13 mouse cellular contexts compared by ENCODE assay signal in genomic region chr9:43755464-43755863, GRCm38 (mm10). TPM values are rescaled to one million over a fixed set of nuclear protein-coding genes. Genes with fewer than 3 reads are reported as not detected.
DNase-seq lines count a peak whose midpoint lies in the region; ATAC-seq and TF ChIP-seq lines count a peak whose summit lies in the region.
"Had no signal": no experiment of that assay in that cellular context is flagged by ENCODE, and none has a peak within 500 bp of the region (broad histone marks: within the 10 kb centered on the region; RNA-seq: fewer than 3 reads in every experiment).

No protein-coding gene starts in this region.

- WGBS in forebrain, embryonic 13.5 days, result 92% methylated on average over 4 of the region's 4 CpGs
- 76% methylated on average over 4 of the region's 4 CpGs for WGBS in forebrain, embryonic 11.5 days
- 86% methylated on average over 4 of the region's 4 CpGs for WGBS in neural tube, embryonic 11.5 days
- 28% methylated on average over 4 of the region's 4 CpGs for WGBS in liver, postnatal 0 days (ENCODE audit: insufficient replicate concordance)

- H3K27me3 ChIP-seq in forebrain, embryonic 13.5 days, result no peaks in the 10 kb centered on the region
- H3K27me3 ChIP-seq in forebrain, embryonic 11.5 days (ENCODE audit: control insufficient read depth, insufficient read depth, low read length), result no peaks in the 10 kb centered on the region
- H3K27me3 ChIP-seq in neural tube, embryonic 11.5 days (ENCODE audit: control insufficient read depth, insufficient read depth, low read length), result no peaks in the 10 kb centered on the region
- no peaks in the 10 kb centered on the region for H3K27me3 ChIP-seq in liver, postnatal 0 days (ENCODE audit: insufficient read depth, low read length)
- H3K27me3 ChIP-seq: limb, embryonic 12.5 days had no signal

- H3K27ac ChIP-seq in forebrain, embryonic 13.5 days, result 0 out of 2 replicates have a peak overlapping the region, but pooled peaks have one; percentile 6
- H3K27ac ChIP-seq in forebrain, embryonic 11.5 days (ENCODE audit: low read depth, low read length), result no peak overlapping the region
- H3K27ac ChIP-seq in neural tube, embryonic 11.5 days (ENCODE audit: low read depth, low read length), result peak overlapping the region; percentile 79
- peak overlapping the region; percentile 94 for H3K27ac ChIP-seq in liver, postnatal 0 days (ENCODE audit: low read depth)
- H3K27ac ChIP-seq in gastrocnemius, adult 2 months, result no peak overlapping the region
- H3K27ac ChIP-seq: limb, embryonic 12.5 days had no signal

- H3K9ac ChIP-seq in forebrain, embryonic 13.5 days, result no peak overlapping the region
- no peak overlapping the region for H3K9ac ChIP-seq in forebrain, embryonic 11.5 days (ENCODE audit: low read length)
- H3K9ac ChIP-seq in neural tube, embryonic 11.5 days (ENCODE audit: low read length), result no peak overlapping the region
- no peak overlapping the region for H3K9ac ChIP-seq in liver, postnatal 0 days (replicated peaks)
- H3K9ac ChIP-seq: limb, embryonic 12.5 days had no signal

- H3K9me3 ChIP-seq in forebrain, embryonic 13.5 days (replicated peaks), result no peaks in the 10 kb centered on the region
- no peaks in the 10 kb centered on the region for H3K9me3 ChIP-seq in forebrain, embryonic 11.5 days (ENCODE audit: control insufficient read depth, low read length)
- no peaks in the 10 kb centered on the region for H3K9me3 ChIP-seq in neural tube, embryonic 11.5 days (ENCODE audit: control insufficient read depth, low read length)
- H3K9me3 ChIP-seq in liver, postnatal 0 days (ENCODE audit: low read length), result no peaks in the 10 kb centered on the region
- H3K9me3 ChIP-seq: limb, embryonic 12.5 days had no signal

- no peak for TF ChIP-seq EP300 in liver, postnatal 0 days (IDR thresholded peaks at IDR 0.05; ENCODE audit: low read depth)

- H3K4me1 ChIP-seq in forebrain, embryonic 13.5 days, result peaks cover 82% of the 10 kb centered on the region
- peaks cover 13% of the 10 kb centered on the region; the same call in 1 of the 2 replicates for H3K4me1 ChIP-seq in forebrain, embryonic 11.5 days (replicated peaks; ENCODE audit: control insufficient read depth, insufficient read depth, low read length)
- peaks cover 41% of the 10 kb centered on the region for H3K4me1 ChIP-seq in neural tube, embryonic 11.5 days (ENCODE audit: control insufficient read depth, insufficient read depth, low read length)
- peaks cover 25% of the 10 kb centered on the region for H3K4me1 ChIP-seq in liver, postnatal 0 days (ENCODE audit: insufficient read depth)

- no peaks in the 10 kb centered on the region for H3K36me3 ChIP-seq in forebrain, embryonic 13.5 days (ENCODE audit: poor library complexity, severe bottlenecking)
- no peaks in the 10 kb centered on the region for H3K36me3 ChIP-seq in forebrain, embryonic 11.5 days (ENCODE audit: control insufficient read depth, insufficient read depth, low read length)
- H3K36me3 ChIP-seq in neural tube, embryonic 11.5 days (ENCODE audit: control insufficient read depth, insufficient read depth, low read length), result no peaks in the 10 kb centered on the region
- no peaks in the 10 kb centered on the region for H3K36me3 ChIP-seq in liver, postnatal 0 days (replicated peaks; ENCODE audit: insufficient read depth, low read length)
- H3K36me3 ChIP-seq: limb, embryonic 12.5 days had no signal

- ATAC-seq in forebrain, embryonic 13.5 days, result no peak
- no peak for ATAC-seq in forebrain, embryonic 11.5 days (replicated peaks; ENCODE audit: low FRiP score)
- ATAC-seq in neural tube, embryonic 11.5 days (ENCODE audit: insufficient read depth, low FRiP score, low TSS enrichment), result no peak
- peak; percentile 22; the same call in 1 of the 2 replicates for ATAC-seq in liver, postnatal 0 days
- ATAC-seq: activated CD4-positive, CD25-positive, alpha-beta regulatory T cell, adult 4 months had no signal

- H3K4me2 ChIP-seq in forebrain, embryonic 13.5 days, result no peak overlapping the region
- no peak overlapping the region for H3K4me2 ChIP-seq in forebrain, embryonic 11.5 days (ENCODE audit: low read depth, low read length, severe bottlenecking)
- H3K4me2 ChIP-seq in neural tube, embryonic 11.5 days (ENCODE audit: low read depth), result no peak overlapping the region
- H3K4me2 ChIP-seq in liver, postnatal 0 days (ENCODE audit: low read depth, low read length), result peak overlapping the region; percentile 26; the same call in 1 of the 2 replicates
- H3K4me2 ChIP-seq: limb, embryonic 12.5 days had no signal

- no peak for DNase-seq in forebrain, embryonic 11.5 days (ENCODE audit: low spot score)
- no peak for DNase-seq in neural tube, embryonic 11.5 days (ENCODE audit: low spot score)
- DNase-seq in neural tube, embryonic 10.5 days (ENCODE audit: extremely low spot score, low spot score), result no peak
- no peak for DNase-seq in liver, postnatal 0 days
- no peak for DNase-seq in gastrocnemius, adult 2 months
- no peak for DNase-seq in spleen, postnatal 4 days (ENCODE audit: low spot score in 2 of 2)
- DNase-seq in B cell, adult 2 months, result no peak
- DNase-seq: cerebellum, adult 2 months; layer of hippocampus, postnatal 36 days; lung, postnatal 14 days had no signal

- no peak overlapping the region for H3K4me3 ChIP-seq in forebrain, embryonic 13.5 days
- no peak overlapping the region for H3K4me3 ChIP-seq in forebrain, embryonic 11.5 days (ENCODE audit: low read depth, low read length)
- no peak overlapping the region for H3K4me3 ChIP-seq in neural tube, embryonic 11.5 days (ENCODE audit: low read depth, low read length)
- H3K4me3 ChIP-seq in liver, postnatal 0 days (ENCODE audit: low read depth, low read length), result no peak overlapping the region
- no peak overlapping the region for H3K4me3 ChIP-seq in gastrocnemius, adult 2 months
- H3K4me3 ChIP-seq: limb, embryonic 12.5 days had no signal

- no peak for TF ChIP-seq CTCF in liver, postnatal 0 days (IDR thresholded peaks at IDR 0.05; ENCODE audit: low read depth)
- no peak for TF ChIP-seq CTCF in gastrocnemius, adult 2 months (IDR thresholded peaks at IDR 0.05)

- intact Hi-C loops in gastrocnemius, adult 2 months (cut with DNase I), result no loop called here

RNA-seq across cellular contexts. Expression of gene Nectin1, which starts 11.7 kb away (rescaled TPM):
- 8.8 and 10.0 TPM in 2 replicates for polyA plus RNA-seq in forebrain, embryonic 13.5 days (2015; fragmentation: Nextera tagmentation; extraction: Ambion mirVana)
- polyA plus RNA-seq in forebrain, embryonic 11.5 days (2014; fragmentation: Nextera tagmentation; extraction: Ambion mirVana), result 12.3 and 12.4 TPM in 2 replicates
- 10.3 and 10.9 TPM in 2 replicates for polyA plus RNA-seq in neural tube, embryonic 11.5 days (2014; fragmentation: Nextera tagmentation; extraction: Ambion mirVana)
- 4.0 and 4.1 TPM in 2 replicates for polyA plus RNA-seq in liver, postnatal 0 days (2015; fragmentation: Nextera tagmentation; extraction: Ambion mirVana)
- total RNA-seq in gastrocnemius, adult 2 months (2021), result 1 to 10 TPM; 1.2 to 2.9 TPM

Comparison
In these comparisons a context has a peak if more than half of its experiments do, and no peak if none do; other contexts are left out.
1. H3K27ac ChIP-seq: peak in forebrain, embryonic 13.5 days (single experiment), neural tube, embryonic 11.5 days (single experiment) and liver, postnatal 0 days (single experiment); none in forebrain, embryonic 11.5 days (single experiment) and gastrocnemius, adult 2 months (single experiment).